Mouse (Mus musculus): ENCODE results near the gene Ogfr. TPM values are rescaled to one million over a fixed set of nuclear protein-coding genes. Genes with fewer than 3 reads are reported as not detected.
A peak's percentile ranks its signal among the peaks of the same experiment; 100 is the strongest.

The Ogfr gene
- total RNA-seq (2021), result 46.0 and 50.1 TPM in 2 replicates
- long read RNA-seq, experiment 1, transcript Ogfr-201 (7 exons, 2,449 nt), result major isoform, 41 of 63 reads
- long read RNA-seq, experiment 1, partial matches to known transcripts, result 3 of 63 reads
- long read RNA-seq, experiment 1, other reads (novel, unspliced or antisense), result 18 of 63 reads
- long read RNA-seq, experiment 2, transcript Ogfr-201 (7 exons, 2,449 nt), result major isoform, 23 of 31 reads
- long read RNA-seq, experiment 2, partial matches to known transcripts, result 6 of 31 reads
- long read RNA-seq, experiment 2, other reads (novel, unspliced or antisense), result 2 of 31 reads

DNA sequence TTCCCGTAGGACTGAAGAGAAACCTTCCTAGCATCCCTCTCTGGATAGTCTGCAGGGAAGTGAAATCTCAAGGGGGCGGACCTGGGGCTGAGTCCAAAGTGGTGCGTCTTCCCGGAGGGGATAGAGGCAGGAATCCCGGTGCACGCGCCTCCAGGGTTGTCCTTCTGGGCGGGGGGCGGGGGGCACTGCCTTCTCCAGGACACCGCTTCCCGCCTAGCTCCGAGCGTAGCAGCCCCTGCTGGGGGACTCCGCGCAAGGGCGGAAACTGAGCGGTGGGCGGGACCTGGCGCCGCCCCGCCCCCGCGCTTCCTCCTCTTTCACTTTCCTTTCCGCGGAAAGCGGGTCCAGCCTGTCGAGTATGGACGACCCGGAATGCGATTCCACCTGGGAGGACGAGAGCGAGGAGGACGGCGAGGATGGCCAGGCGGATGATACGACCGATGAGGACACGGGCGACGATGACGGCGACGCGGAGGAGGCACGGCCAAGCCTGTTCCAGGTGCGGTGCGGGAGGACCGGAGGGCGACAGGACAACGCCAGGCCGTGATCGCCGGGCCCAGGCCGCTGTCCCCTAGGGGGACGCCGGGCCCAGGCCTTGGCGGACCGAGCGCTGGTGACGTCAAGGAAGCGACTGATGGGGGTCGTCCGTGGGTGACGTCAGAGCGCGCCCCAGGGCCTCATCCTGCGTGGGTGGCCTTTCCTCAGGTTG is at the start of gene Ogfr:
Ogfr (plus strand) TSS at position 123 of the 709 bp plus-strand sequence.
- DNase-seq, result peak; percentile 90

DNA sequence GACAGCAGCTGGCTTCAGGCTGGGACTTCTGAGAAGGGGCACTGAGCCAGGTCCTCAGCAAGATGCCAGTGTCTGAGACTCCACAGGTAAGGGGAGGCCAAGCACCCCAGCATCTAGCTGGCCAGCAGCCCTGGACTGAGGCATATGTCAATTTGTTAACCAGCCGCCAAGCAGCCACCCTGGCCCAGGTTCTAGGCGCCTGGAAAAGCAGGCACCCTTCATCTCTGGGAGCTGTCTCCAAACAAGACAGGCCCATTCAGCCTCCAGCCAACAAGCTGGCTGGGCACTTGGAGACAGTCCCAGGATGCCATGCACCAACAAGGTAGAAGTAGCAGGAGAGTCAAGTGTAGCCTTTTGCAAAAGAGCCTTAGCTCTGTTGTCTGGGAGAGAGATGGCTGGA is 45.4 kb upstream of the Ogfr start:
- no peak for DNase-seq

DNA sequence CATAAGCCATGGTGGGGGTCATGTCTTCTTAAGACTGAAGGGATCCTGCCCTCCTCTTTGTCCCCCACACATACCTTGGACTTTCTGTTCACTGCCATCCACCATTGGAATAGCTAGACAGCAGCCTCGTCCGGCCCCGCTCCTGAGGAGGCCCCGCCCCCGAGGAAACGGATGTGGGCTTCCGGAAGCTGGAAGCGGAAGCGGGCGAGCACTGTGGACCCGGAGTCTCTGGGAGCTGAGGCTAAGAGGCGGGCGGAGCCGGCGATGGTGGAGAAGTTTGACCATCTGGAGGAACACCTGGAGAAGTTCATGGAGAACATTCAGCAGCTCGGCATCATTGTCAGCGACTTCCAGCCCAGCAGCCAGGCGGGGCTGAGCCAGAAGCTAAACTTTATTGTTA is 44.0 kb upstream of the Ogfr start:
- DNase-seq, result no peak

DNA sequence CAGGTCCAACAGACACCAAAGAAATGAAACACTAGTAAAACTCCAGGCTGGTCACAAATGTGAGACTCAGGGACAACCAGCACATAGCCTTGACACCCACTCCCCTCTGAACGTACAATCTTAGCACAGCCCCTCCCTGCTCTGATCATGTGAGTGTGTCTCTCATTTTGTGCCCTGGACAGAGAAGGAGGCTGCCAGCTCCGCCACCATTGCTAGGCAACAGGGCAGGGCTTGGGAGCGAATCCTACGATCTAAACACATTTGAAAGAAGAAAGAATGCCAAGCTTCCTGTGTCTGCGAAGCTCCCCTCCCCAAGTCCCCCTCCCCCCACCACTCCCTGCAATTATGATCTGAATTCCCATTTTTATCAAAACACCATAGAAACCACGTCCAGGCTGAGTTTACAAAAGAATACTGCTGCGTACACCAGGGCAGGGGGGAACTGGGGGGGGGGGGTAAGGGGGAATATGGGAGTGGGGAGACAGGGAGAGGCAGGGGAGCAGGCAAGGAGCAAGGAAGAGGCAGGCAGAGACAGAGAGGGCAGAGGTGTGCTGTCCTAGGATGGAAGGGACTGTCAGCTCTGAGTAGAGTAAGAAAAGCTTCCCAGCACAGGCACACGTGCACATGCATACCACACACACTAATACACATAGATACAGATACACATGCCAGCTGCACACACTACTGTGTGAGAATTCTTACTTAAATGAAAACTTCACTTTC is 41.5 kb upstream of the Ogfr start:
- no peak for DNase-seq

DNA sequence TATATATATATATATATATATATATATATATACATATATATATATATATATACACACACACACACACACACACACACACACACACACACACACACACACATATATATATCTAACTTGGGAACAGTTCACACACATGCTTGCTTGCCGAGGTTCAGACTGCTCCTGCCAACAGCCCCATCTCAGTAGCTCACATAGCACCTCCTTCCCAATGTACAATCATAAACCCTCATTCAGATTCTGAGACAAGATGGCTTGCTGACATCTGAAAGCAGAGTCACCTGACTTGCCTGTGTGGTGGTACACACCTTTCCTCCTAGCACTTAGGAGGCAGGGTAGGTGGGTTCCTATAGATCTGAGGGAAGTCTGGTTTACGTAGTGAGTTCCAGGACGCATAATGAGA is 36.7 kb upstream of the Ogfr start:
- no peak for DNase-seq

DNA sequence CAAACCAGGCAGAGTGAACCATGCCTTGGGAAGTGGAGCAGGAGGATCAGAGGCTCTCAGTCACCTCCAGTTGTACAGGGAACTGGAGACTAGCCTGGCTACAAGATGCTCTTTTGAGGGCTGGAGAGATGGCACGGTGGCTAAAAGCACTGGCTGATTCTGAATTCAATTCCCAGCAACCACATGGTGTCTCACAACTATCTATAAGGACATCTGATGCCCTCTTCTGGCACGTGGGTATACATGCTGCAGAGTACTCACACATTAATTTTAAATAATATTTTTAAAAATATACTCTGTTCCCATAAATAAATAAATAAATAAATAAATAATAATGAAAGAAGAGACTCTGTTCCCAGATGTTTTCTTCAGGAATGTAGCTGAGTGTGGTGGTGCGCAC is 33.8 kb upstream of the Ogfr start:
- no peak for DNase-seq

DNA sequence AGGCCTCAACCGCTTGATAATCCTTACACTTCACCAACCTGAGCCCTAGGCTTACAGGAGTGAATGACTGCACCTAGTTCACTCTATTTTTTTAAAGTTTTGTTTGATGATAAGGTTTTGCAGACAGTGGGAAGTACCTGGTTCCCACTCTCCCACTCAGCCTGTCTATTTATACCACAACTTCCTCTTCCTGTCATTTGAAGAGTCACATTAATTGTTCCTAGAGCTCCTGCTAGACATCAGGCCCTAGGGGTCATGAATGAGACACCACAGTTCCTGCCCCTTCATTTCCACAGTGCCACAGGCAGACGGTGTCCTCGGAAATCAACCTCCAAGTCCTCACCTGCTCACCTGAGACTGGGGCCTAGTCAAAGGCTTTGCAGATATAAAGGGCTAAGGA is 32.6 kb upstream of the Ogfr start:
- no peak for DNase-seq

DNA sequence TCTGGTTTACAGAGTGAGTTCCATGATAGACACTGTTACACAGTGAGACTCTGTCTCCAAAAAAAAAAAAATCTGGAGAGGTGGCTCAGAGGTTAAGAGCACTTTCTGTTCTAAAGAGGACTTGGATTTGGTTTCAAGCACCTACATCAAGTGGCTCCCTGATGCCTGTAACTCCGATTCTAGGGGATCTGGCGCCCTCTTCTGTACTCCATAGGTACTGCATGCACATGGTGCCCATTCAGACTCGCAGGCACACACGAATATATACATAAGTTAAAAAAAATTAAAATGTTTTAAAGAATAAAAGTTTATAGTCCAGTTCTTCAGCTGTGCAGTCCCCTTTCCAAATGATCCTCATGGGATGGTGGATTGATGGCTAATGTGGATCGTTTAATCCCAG is 28.8 kb upstream of the Ogfr start:
- no peak for DNase-seq

DNA sequence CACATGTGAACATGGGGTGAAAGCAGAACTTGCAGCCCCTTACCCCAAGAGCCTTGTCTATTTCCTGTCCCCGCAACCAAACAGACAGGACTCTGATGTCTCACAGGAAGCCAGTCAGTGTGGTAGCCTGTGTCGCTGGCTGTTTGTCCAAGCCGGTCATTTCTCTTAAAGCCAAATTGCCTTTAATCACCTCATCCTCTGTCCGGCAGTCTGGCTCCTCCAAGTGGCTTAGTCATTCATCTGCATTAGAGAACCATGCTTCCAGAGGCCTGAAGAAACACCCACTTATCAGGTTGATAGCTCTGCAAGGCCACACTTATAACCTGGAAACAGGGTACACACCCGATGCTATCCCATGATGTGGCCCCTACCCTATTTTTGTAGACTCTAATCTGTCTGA is 26.9 kb upstream of the Ogfr start:
- no peak for DNase-seq

DNA sequence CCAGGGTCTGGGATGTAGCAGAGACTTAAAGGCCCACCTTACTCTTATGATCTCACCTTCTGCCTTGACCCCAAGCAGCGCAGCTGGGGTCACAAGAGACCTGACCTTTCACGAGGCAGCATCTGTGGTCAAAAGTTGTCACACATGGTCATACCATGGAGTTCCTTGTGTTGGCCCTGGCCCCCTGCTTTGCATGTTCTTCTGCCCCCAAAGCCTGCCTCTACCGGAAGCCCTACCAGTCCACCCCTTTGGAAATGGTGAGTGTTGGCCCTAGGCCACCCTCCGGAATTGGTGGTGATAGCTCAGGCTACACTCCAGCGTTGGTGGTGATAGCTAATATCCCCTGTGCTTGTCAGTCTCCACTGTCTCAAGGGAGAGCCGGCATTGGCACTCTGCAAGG is 25.7 kb upstream of the Ogfr start:
- DNase-seq, result no peak

DNA sequence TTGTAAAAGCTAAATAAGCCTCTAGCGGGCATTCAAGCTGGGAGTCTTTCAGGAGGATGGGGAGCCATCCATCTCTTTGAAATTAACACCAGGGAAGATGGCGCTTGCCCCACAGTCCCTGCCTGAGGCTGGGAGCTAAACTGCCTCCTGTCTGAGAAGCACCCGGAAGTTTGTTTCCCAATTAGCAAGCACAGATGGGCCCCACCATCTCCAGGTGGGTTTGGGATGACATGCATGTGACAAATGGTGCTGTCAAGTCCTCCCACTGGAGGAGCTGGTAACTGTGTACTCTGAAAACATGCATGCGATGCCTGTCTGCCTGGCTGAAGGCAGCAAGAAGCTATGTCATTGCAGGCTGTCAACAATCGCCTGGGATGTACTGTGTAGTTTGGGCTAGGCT is 25.2 kb upstream of the Ogfr start:
- DNase-seq, result no peak

DNA sequence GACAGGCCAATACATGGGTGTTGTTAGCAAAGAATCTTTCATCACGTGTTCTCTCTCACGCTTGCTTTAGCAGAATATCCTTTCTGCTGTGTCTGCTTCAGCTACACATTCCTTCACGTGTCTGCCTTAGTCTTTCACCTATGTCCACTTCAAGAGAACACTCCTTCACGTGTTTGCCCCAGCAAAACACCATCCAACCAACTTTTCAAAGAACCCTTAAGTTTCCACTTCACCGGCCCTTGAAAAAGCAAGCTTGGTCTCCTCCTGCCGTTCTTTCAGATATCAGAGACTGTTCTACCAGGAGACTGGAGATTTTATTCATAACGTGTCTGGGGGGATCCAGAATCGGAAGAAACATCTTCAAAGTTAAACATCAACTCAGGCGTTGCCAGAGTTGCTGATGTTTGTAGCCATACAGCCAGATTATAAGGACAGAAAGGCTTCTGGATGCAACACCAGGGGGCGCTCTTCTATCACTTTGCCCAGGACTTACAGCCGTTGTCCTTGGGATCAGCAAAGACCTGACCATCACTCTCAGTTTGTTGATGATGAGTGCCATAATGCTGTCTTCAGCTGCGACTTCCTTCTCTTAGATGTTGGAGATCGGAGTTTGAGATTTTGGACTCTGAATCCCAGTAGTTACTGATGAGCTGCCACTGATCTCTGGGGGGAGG is 22.7 kb upstream of the Ogfr start:
- DNase-seq, result peak; percentile 81

DNA sequence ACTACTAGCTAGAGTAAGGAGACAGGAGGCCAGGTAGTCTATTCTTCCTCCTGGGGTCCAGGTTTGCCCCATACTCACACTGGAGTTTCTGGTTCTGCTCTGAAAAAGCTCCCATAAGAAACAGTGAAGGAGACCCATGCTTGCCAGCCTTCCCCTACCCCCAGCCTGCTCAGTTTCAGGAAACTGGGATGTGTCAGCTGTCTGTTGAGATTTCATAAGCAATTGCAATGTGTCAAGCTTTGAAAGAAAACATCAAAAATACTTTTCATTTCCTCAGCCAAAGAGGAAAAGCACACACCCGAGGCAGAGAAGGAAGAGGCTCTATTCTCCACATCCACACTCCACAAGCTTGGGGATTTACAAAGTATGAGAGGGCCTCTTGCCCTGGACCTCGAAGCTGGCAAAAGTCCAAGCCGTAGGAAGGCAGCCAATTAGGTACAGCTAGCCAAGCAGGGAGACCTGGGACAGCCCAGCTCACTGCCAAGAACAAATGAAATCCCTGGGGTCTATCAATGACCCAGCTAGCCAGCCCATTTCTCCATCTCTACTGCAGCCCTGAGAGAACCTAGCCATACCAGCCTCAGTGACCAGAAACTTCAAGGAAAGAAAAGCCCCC is 19.9 kb upstream of the Ogfr start:
- peak; percentile 80 for DNase-seq

DNA sequence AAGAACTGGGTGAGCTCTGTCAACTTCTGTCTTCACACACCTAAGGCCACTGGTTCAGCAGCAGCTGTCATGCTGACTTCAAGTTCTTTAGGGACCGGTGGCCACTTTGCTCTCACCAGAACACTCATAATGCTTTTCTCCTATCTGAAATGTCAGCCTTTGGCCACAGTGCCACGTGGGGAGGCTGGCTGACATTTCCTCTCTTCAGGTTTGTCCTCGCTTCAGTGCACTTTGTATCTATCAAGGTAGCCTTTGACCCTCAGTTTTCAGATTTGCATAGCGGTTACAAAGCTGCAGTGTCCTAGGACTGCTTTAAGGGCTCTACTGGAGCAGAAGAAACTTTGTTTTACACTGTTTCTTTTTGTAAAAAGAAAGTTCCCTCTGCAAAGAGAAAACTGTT is 12.6 kb upstream of the Ogfr start:
- DNase-seq, result no peak

DNA sequence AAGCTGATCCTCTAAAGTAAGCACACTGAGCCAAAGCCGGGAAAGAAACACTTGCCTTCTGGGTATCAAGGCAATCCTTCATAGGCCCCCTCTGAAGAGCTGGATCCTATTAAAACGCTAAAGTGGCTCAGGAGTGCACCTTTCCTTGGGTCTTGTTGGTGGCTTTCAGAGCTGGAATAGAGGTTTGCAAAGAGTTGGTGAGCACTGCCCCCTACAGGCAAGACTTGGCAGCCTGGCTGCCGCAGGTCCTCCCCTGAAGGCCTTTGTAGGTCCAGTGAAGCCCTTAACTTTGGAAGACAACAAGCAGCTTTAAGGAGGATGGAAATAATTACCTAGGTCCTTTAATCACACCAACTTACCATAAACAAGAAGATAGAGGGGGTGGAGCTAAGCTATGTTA is 10.4 kb upstream of the Ogfr start:
- DNase-seq, result peak; percentile 82

DNA sequence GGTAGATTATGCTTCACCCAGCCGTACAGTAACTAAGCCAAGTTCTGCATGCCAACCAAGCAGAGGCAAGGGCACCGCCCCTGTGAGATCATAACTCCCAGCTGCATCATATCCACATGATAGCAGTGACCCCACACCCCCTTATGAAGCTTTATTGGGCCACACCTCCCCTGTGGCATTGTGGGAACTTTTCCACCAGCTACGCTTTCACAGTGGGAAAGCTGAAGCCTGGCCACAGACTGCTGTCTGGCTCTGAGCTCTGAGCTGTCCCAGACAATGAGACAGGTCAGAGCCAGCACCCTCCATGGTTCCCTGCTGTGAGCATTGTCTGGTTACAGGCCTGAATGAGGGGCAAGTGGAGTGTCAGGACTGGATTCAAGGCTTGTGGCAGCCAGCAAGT is 8.0 kb upstream of the Ogfr start, which contains the start of gene Mrgbp:
Mrgbp (plus strand) TSS at position 303 of the 400 bp plus-strand sequence.
- DNase-seq, result peak; percentile 48

DNA sequence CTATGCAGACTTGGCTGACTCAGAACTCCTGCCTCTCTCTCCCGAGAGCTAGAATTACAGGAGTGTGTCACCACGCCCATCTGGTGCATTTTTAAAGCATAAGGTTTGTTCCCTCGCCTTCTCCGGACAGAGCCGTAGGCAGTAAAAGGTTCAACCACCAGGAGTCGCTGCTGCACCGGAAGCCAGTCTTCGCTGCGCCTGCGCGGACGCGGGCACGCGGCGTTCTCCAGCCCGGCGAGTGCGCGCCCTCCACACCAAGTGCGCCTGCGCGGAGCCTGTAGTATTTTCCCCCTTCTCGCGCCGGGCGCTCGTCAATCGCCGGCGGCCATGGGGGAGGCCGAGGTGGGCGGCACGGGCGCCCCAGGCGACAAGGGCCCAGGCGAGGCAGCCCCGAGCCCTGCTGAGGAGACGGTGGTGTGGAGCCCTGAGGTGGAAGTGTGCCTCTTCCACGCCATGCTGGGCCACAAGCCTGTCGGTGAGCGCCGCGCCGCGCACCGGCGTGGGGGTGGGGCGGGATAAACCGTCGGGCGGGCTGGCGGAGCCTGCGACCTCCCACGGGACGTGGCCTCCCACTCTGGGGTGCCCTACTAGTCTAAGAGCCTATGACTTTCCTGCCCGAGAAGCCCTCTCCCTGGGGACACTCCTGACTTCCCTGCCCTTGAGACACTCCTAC is 6.4 kb upstream of the Ogfr start:
- DNase-seq, result peak; percentile 99

DNA sequence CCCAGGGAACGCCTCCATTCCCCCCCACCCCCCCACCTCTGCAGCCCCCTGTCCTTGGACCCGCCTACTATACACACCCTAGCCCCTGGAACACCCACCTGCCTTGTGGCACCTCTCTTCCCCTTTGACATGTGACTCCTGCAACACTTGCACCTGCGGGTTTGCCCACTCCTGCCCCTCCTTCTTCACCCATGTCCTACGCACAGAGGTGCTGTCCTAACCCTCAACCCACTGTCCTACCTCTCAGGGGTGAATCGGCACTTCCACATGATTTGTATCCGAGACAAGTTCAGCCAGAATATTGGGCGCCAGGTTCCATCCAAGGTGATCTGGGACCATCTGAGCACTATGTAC is 5.9 kb upstream of the Ogfr start:
- DNase-seq, result no peak

DNA sequence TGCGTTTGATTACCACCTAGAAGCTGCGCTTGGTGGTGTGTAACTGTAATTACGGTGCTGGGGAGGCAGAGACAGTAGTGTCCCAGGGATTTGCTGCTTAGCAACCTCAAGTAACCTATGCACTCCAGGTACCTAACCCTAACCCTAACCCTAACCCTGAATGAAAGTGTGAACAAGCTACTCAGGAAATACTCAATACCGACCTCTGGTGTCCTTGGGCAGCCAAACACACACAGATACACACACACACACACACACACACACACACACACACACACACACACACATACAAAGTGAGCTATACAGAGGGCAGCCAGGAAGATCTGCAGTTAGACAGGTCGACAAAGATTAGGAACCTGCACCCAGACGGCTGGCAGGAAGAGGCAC is 316 bp upstream of the Ogfr start:
- DNase-seq, result no peak

DNA sequence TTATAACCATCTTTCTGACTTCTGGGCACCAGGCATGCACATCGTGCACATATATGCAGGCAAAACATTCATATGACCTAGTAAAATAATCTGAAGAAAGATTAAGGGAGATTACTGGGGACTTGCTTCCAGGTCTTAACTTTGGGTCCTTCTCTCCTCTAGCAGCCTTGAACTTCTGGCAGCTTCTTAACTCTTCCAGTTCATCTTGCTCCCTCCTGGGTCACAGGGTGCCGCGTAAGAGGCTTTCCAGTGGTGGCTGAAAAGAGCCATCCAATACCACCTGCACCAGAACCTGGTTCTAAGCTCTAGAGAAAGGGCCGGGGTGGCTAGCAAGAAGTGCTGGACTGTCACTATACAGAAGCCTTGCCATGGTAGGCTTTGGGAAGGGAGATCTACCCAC is 8.4 kb downstream of the Ogfr start, which contains the start of gene Col9a3:
Col9a3 (plus strand) TSS at position 301 of the 400 bp plus-strand sequence.
- DNase-seq, result no peak

DNA sequence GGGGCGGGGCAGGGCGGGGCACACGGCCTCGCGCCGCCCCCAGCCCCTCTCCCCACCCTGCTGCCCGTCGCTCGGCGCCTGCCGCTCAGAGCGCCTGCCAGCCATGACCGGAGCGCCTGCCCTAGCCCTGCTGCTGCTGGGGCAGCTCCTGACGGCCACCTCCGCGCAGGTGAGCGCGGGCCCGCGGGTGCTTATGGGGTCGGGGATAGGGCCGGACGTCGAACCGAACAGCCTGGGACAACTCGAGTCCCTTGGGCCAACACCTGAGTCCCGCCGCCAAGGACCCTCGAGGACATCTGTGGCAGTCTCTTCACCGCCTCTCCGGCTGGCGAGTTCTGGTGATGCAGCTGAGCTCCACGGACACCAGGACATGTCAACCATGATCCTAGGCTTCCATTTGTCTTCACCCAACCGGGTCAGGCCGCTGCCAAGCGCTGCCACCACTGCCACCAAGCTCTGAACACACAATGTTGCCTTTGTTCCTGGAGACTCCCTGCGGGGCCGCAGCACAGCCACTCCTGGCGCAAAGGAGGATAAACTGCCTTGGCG is 9.2 kb downstream of the Ogfr start:
- DNase-seq, result no peak

Data from adrenal gland, postnatal 14 days (tissue).